Mouse (Mus musculus): ENCODE data around the gene Gad2.
"Not testable (repeated sequence)": the region's sequence is repeated elsewhere in the genome, so short reads cannot be mapped to it uniquely, and the experiment has no call there.

GRCm38 (mm10) chr2:22588673-22589381, 33.2 kb upstream of the Gad2 start:
- TF ChIP-seq CTCF (IDR thresholded peaks at IDR 0.05; ENCODE audit: extremely low read depth, insufficient read depth, insufficient read length, insufficient replicate concordance); POLR2A (IDR thresholded peaks at IDR 0.05; ENCODE audit: low read depth, low read length): not testable (repeated sequence)
